Mouse (Mus musculus) neural tube, embryonic 15.5 days (tissue): ENCODE measurements around the gene Grin2b. TPM values are rescaled to one million over a fixed set of nuclear protein-coding genes. Genes with fewer than 3 reads are reported as not detected.

Experiments
- ATAC-seq: fragments of 200-750 bp; cut with Nextera tagmentation; 2 replicates; pipeline ENCODE4 v1.8.0; 2017; ENCODE audit warnings: mild to moderate bottlenecking, moderate TSS enrichment, moderate library complexity; ENCODE audit not compliant: low FRiP score
- H3K27ac ChIP-seq: fragments of 300-500 bp; sonication (generic); replicated peaks from 2 replicates; pipeline ENCODE4 v1.5.1; 2015; ENCODE audit warnings: mild to moderate bottlenecking, inconsistent platforms
- H3K27me3 ChIP-seq: fragments of 300-500 bp; sonication (generic); replicated peaks from 2 replicates; pipeline ENCODE4 v1.6.1; 2015; ENCODE audit warnings: inconsistent platforms
- H3K36me3 ChIP-seq: fragments of 300-500 bp; sonication (generic); 2 replicates; pipeline ENCODE4 v1.6.1; 2015; ENCODE audit warnings: inconsistent platforms
- H3K4me1 ChIP-seq: fragments of 300-500 bp; sonication (generic); 2 replicates; pipeline ENCODE4 v1.6.1; 2015; ENCODE audit warnings: inconsistent platforms
- H3K4me2 ChIP-seq: fragments of 300-500 bp; sonication (generic); 2 replicates; pipeline ENCODE4 v1.6.1; 2015; ENCODE audit warnings: inconsistent platforms, mild to moderate bottlenecking, moderate library complexity
- H3K4me3 ChIP-seq: fragments of 300-500 bp; sonication (generic); replicated peaks from 2 replicates; pipeline ENCODE4 v1.5.1; 2015; ENCODE audit warnings: mild to moderate bottlenecking, inconsistent platforms
- H3K9ac ChIP-seq: fragments of 300-500 bp; sonication (generic); replicated peaks from 2 replicates; pipeline ENCODE4 v1.6.1; 2015; ENCODE audit warnings: mild to moderate bottlenecking, inconsistent platforms
- H3K9me3 ChIP-seq: fragments of 300-500 bp; sonication (generic); replicated peaks from 2 replicates; pipeline ENCODE4 v1.6.1; 2016; ENCODE audit warnings: inconsistent platforms
- microRNA-seq: library from miRNA; unstranded; fragments of <30 nt; microRNA quantifications from one replicate; pipeline ENCODE4, GENCODE M21; 2017
- polyA plus RNA-seq: library from polyadenylated mRNA; unstranded; fragments of >200 nt; fragmentation: Nextera tagmentation; extraction: Ambion mirVana; gene quantifications from 2 replicates; pipeline ENCODE4 v1.2.1, GENCODE M21; 2015

Gene Grin2b
- polyA plus RNA-seq, 1 experiment from 2014 or later: 82.8 TPM

GRCm38 (mm10) chr6:135672003-135672402, 501.3 kb downstream of the Grin2b start:
- H3K27ac ChIP-seq: no peak overlapping the region
- H3K27me3 ChIP-seq: no peaks in the 10 kb centered on the region
- H3K4me3 ChIP-seq: no peak overlapping the region
- ATAC-seq: no peak
- no peak overlapping the region for H3K9ac ChIP-seq
- no peaks in the 10 kb centered on the region for H3K4me1 ChIP-seq
- no peaks in the 10 kb centered on the region; the same call in 1 of the 2 replicates for H3K9me3 ChIP-seq
- no peaks in the 10 kb centered on the region for H3K36me3 ChIP-seq
- no peak overlapping the region for H3K4me2 ChIP-seq

Small RNA genes within 50 kb of the gene (microRNA-seq; reads per million reads assigned to microRNA genes)
- not detected for gene Gm22892

Other genes starting within 250 kb of the Grin2b start
- not detected in 2 replicates for gene Gm8994, start 154.0 kb upstream of the Grin2b start, polyA plus RNA-seq
- gene E330021D16Rik, start 242.1 kb upstream of the Grin2b start, polyA plus RNA-seq: 0.13 TPM in 1 of 2 replicates, not detected in the other